Mouse (Mus musculus): ENCODE measurements around the gene Ky. TPM values are rescaled to one million over a fixed set of nuclear protein-coding genes. Genes with fewer than 3 reads are reported as not detected.

Ky gene
- polyA plus RNA-seq, 1 experiment from 2014 or later, result 0.36 TPM

- H3K27me3 ChIP-seq, result no peaks in the 10 kb centered on the region
- H3K36me3 ChIP-seq, result no peaks in the 10 kb centered on the region
- no peak overlapping the region for H3K4me2 ChIP-seq
- no peak for ATAC-seq (ENCODE audit: borderline replicate concordance, extremely low read depth, low FRiP score, low TSS enrichment)
- no peaks in the 10 kb centered on the region for H3K4me1 ChIP-seq
- no peaks in the 10 kb centered on the region for H3K9me3 ChIP-seq
- WGBS, result 35% methylated on average over 5 of the region's 5 CpGs
- no peak overlapping the region for H3K9ac ChIP-seq
- H3K4me3 ChIP-seq, result no peak overlapping the region
- H3K27ac ChIP-seq, result no peak overlapping the region
Observed at GRCm38 (mm10) chr9:102577480-102577879, 71.9 kb downstream of the Ky start.

- no peak overlapping the region for H3K27ac ChIP-seq
- peaks cover 25% of the 10 kb centered on the region for H3K36me3 ChIP-seq
- ATAC-seq (ENCODE audit: borderline replicate concordance, extremely low read depth, low FRiP score, low TSS enrichment), result no peak
- no peak overlapping the region for H3K4me2 ChIP-seq
- H3K4me1 ChIP-seq, result no peaks in the 10 kb centered on the region
- 81% methylated on average over 12 of the region's 12 CpGs for WGBS
- no peak overlapping the region for H3K9ac ChIP-seq
- H3K27me3 ChIP-seq, result no peaks in the 10 kb centered on the region
- H3K9me3 ChIP-seq, result no peaks in the 10 kb centered on the region
- no peak overlapping the region for H3K4me3 ChIP-seq
Observed at GRCm38 (mm10) chr9:102581921-102582469, 76.4 kb downstream of the Ky start.

GRCm38 (mm10) chr9:102587347-102587746, 81.8 kb downstream of the Ky start:
- H3K4me2 ChIP-seq, result no peak overlapping the region
- no peaks in the 10 kb centered on the region for H3K27me3 ChIP-seq
- H3K36me3 ChIP-seq, result peaks cover 40% of the 10 kb centered on the region
- H3K4me1 ChIP-seq, result no peaks in the 10 kb centered on the region
- H3K4me3 ChIP-seq, result no peak overlapping the region
- no peak overlapping the region for H3K9ac ChIP-seq
- H3K27ac ChIP-seq, result no peak overlapping the region
- WGBS, result 60% methylated on average over 5 of the region's 5 CpGs
- no peaks in the 10 kb centered on the region for H3K9me3 ChIP-seq
- no peak for ATAC-seq (ENCODE audit: borderline replicate concordance, extremely low read depth, low FRiP score, low TSS enrichment)

- Histone ChIP-seq H3K9me3 (no peaks in the 10 kb centered on the region), H3K9ac (no peak overlapping the region), H3K27me3 (no peaks in the 10 kb centered on the region), H3K4me1 (no peaks in the 10 kb centered on the region), H3K4me2 (no peak overlapping the region), H3K27ac (no peak overlapping the region), H3K36me3 (peaks cover 36% of the 10 kb centered on the region), H3K4me3 (no peak overlapping the region)
- ATAC-seq (ENCODE audit: borderline replicate concordance, extremely low read depth, low FRiP score, low TSS enrichment), result no peak
- WGBS, result 45% methylated on average over 6 of the region's 6 CpGs
Observed at GRCm38 (mm10) chr9:102594667-102595393, 89.3 kb downstream of the Ky start.

Other genes with a start within 250 kb of the Ky start
- 1.7 and 1.8 TPM in 2 replicates for gene Ephb1, start 151.1 kb upstream of the Ky start, polyA plus RNA-seq (2015; fragmentation: Nextera tagmentation; extraction: Ambion mirVana)
- 166 and 183 TPM in 2 replicates for gene Anapc13, start 120.5 kb downstream of the Ky start, polyA plus RNA-seq (2015; fragmentation: Nextera tagmentation; extraction: Ambion mirVana)
- 49.9 and 59.8 TPM in 2 replicates for gene Cep63, start 120.8 kb downstream of the Ky start, polyA plus RNA-seq (2015; fragmentation: Nextera tagmentation; extraction: Ambion mirVana)
- gene Amotl2, start 210.9 kb downstream of the Ky start, polyA plus RNA-seq (2015; fragmentation: Nextera tagmentation; extraction: Ambion mirVana), result 45.5 and 47.0 TPM in 2 replicates